Mouse (Mus musculus): ENCODE results near the gene Lmtk3.

The Lmtk3 gene

GRCm38 (mm10) chr7:45784524-45785372 lies 1.2 kb downstream of the Lmtk3 start, which contains the start of gene Sult2b1:
Sult2b1 (minus strand) TSS chr7:45784669.
- no peak for DNase-seq (ENCODE audit: extremely low spot score, low spot score)

- DNase-seq (ENCODE audit: extremely low spot score, low spot score) = peak; percentile 87
These were observed 2.0 kb downstream of the Lmtk3 start for GRCm38 (mm10) chr7:45785388-45786135.

GRCm38 (mm10) chr7:45786136-45786578 lies 2.6 kb downstream of the Lmtk3 start:
- peak; percentile 70 for DNase-seq (ENCODE audit: extremely low spot score, low spot score)

- DNase-seq (ENCODE audit: extremely low spot score, low spot score) = peak; percentile 52
These were observed 3.3 kb downstream of the Lmtk3 start for GRCm38 (mm10) chr7:45786661-45787413.

- no peak for DNase-seq (ENCODE audit: extremely low spot score, low spot score)
These were observed 4.1 kb downstream of the Lmtk3 start for GRCm38 (mm10) chr7:45787642-45788041.

GRCm38 (mm10) chr7:45790721-45791120 lies 7.2 kb downstream of the Lmtk3 start:
- DNase-seq (ENCODE audit: extremely low spot score, low spot score) = no peak

- no peak for DNase-seq (ENCODE audit: extremely low spot score, low spot score)
These were observed 8.4 kb downstream of the Lmtk3 start for GRCm38 (mm10) chr7:45791756-45792490.

GRCm38 (mm10) chr7:45793240-45793639 lies 9.7 kb downstream of the Lmtk3 start:
- no peak for DNase-seq (ENCODE audit: extremely low spot score, low spot score)

- no peak for DNase-seq (ENCODE audit: extremely low spot score, low spot score)
These were observed 10.5 kb downstream of the Lmtk3 start for GRCm38 (mm10) chr7:45793969-45794585.

- no peak for DNase-seq (ENCODE audit: extremely low spot score, low spot score)
These were observed 11.4 kb downstream of the Lmtk3 start for GRCm38 (mm10) chr7:45794971-45795370.

- no peak for DNase-seq (ENCODE audit: extremely low spot score, low spot score)
These were observed 13.4 kb downstream of the Lmtk3 start for GRCm38 (mm10) chr7:45796950-45797349.

GRCm38 (mm10) chr7:45797661-45798510 lies 14.3 kb downstream of the Lmtk3 start:
- peak; percentile 48 for DNase-seq (ENCODE audit: extremely low spot score, low spot score)

- no peak for DNase-seq (ENCODE audit: extremely low spot score, low spot score)
These were observed 14.9 kb downstream of the Lmtk3 start for GRCm38 (mm10) chr7:45798511-45798836.

GRCm38 (mm10) chr7:45798931-45799330 lies 15.4 kb downstream of the Lmtk3 start:
- no peak for DNase-seq (ENCODE audit: extremely low spot score, low spot score)

GRCm38 (mm10) chr7:45800001-45800400 lies 16.5 kb downstream of the Lmtk3 start:
- no peak for DNase-seq (ENCODE audit: extremely low spot score, low spot score)

GRCm38 (mm10) chr7:45800546-45801204 lies 17.1 kb downstream of the Lmtk3 start:
- no peak for DNase-seq (ENCODE audit: extremely low spot score, low spot score)

- peak; percentile 92 for DNase-seq (ENCODE audit: extremely low spot score, low spot score)
These were observed 17.8 kb downstream of the Lmtk3 start for GRCm38 (mm10) chr7:45801348-45801747.

GRCm38 (mm10) chr7:45802551-45802950 lies 19.0 kb downstream of the Lmtk3 start:
- no peak for DNase-seq (ENCODE audit: extremely low spot score, low spot score)

GRCm38 (mm10) chr7:45805941-45806340 lies 22.4 kb downstream of the Lmtk3 start:
- no peak for DNase-seq (ENCODE audit: extremely low spot score, low spot score)

Data from neural tube, embryonic 10.5 days (tissue).